Mouse (Mus musculus) midbrain, postnatal 0 days (tissue): ENCODE results near the gene Ubr1. TPM values are rescaled to one million over a fixed set of nuclear protein-coding genes. Genes with fewer than 3 reads are reported as not detected.
A peak's percentile ranks its signal among the peaks of the same experiment; 100 is the strongest.

Experiments used
- ATAC-seq: fragments of 200-750 bp; cut with Nextera tagmentation; 2 replicates; pipeline ENCODE4 v1.8.0; 2017; ENCODE audit warnings: moderate number of reproducible peaks, mild to moderate bottlenecking, moderate TSS enrichment, moderate library complexity; ENCODE audit not compliant: low FRiP score
- DNase-seq: peaks from one replicate; pipeline ENCODE4 v3.0.0-alpha.2; 2015; ENCODE audit warnings: low spot score
- H3K27ac ChIP-seq: fragments of 300-500 bp; sonication (generic); 2 replicates; pipeline ENCODE4 v1.5.1; 2014; ENCODE audit warnings: low read depth, mild to moderate bottlenecking, low read length, mixed read lengths
- H3K27me3 ChIP-seq: fragments of 300-500 bp; sonication (generic); 2 replicates; pipeline ENCODE4 v1.6.1; 2014; ENCODE audit warnings: low read length, control low read depth, mixed read lengths; ENCODE audit not compliant: insufficient read depth
- H3K36me3 ChIP-seq: fragments of 300-500 bp; sonication (generic); 2 replicates; pipeline ENCODE4 v1.6.1; 2014; ENCODE audit warnings: low read length, control low read depth, mixed read lengths; ENCODE audit not compliant: insufficient read depth
- H3K4me1 ChIP-seq: fragments of 300-500 bp; sonication (generic); 2 replicates; pipeline ENCODE4 v1.6.1; 2014; ENCODE audit warnings: mild to moderate bottlenecking, control low read depth, antibody characterized with exemption, low read length, mixed read lengths; ENCODE audit not compliant: insufficient read depth
- H3K4me2 ChIP-seq: fragments of 300-500 bp; sonication (generic); 2 replicates; pipeline ENCODE4 v1.6.1; 2014; ENCODE audit warnings: low read depth, mild to moderate bottlenecking, low read length, mixed read lengths; ENCODE audit not compliant: poor library complexity, severe bottlenecking
- H3K4me3 ChIP-seq: fragments of 300-500 bp; sonication (generic); 2 replicates; pipeline ENCODE4 v1.5.1; 2014; ENCODE audit warnings: low read depth, mild to moderate bottlenecking, low read length, moderate library complexity
- H3K9ac ChIP-seq: fragments of 300-500 bp; sonication (generic); replicated peaks from 2 replicates; pipeline ENCODE4 v1.6.1; 2014; ENCODE audit warnings: mild to moderate bottlenecking, low read length, moderate library complexity, mixed read lengths; ENCODE audit not compliant: poor library complexity, severe bottlenecking
- H3K9me3 ChIP-seq: fragments of 300-500 bp; sonication (generic); 2 replicates; pipeline ENCODE4 v1.6.1; 2016; ENCODE audit warnings: low read length, control low read depth
- CTCF ChIP-seq: IDR thresholded peaks from 2 replicates; pipeline ENCODE4 v1.5.1; 2016; ENCODE audit warnings: antibody characterized with exemption, mild to moderate bottlenecking
- WGBS: fragments of 180-500 bp; shearing (Covaris S2); extraction: QIAGEN DNeasy Blood & Tissue Kit; methylation state at CpG from one replicate; pipeline ENCODE4 v1.1.7; 2014; 5-methylcytosine and 5-hydroxymethylcytosine counted together
- polyA plus RNA-seq: library from polyadenylated mRNA; unstranded; fragments of >200 nt; fragmentation: Nextera tagmentation; extraction: Ambion mirVana; gene quantifications from 2 replicates; pipeline ENCODE4 v1.2.1, GENCODE M21; 2015
- total RNA-seq: library from RNA; depleted of rRNA; stranded (reverse); fragments of >200 nt; gene quantifications from 2 replicates; pipeline ENCODE4 v1.2.3, GENCODE M21; 2014

Ubr1 gene
- total and polyA plus RNA-seq, 2 experiments from 2014 or later, result 28.0 to 34.0 TPM

DNA sequence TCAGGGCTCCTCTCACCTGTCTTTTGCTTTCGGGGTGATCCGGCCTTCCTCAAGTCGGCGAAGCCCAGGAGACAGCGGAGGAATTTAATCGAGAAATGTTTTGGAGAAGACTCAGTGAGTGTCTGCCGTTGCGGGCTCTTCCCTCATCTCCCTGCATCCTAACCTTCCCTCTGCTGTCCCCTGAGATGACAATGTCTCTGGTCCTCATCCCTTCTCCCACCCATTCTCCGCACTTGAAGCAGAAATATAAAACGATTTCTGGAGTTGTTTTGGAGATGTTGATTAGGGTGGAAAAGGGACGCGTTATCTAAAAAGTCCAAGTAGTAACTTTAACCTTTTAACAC, 38.1 kb upstream of the Ubr1 start:
- H3K4me2 ChIP-seq, result peak overlapping the region; percentile 79
- 1% methylated on average over 12 of the region's 12 CpGs for WGBS
- peak; percentile 38 for ATAC-seq
- H3K4me3 ChIP-seq, result peak overlapping the region; percentile 85
- no peaks in the 10 kb centered on the region for H3K27me3 ChIP-seq
- H3K4me1 ChIP-seq, result peaks cover 7% of the 10 kb centered on the region; the same call in 1 of the 2 replicates
- H3K9me3 ChIP-seq, result no peaks in the 10 kb centered on the region
- peak overlapping the region; percentile 68 for H3K27ac ChIP-seq
- H3K9ac ChIP-seq, result peak overlapping the region; percentile 64
- DNase-seq, result no peak
- no peak for TF ChIP-seq CTCF
- H3K36me3 ChIP-seq, result peaks cover 5% of the 10 kb centered on the region; the same call in 1 of the 2 replicates

- no peak for TF ChIP-seq CTCF
- DNase-seq, result peak; percentile 94
Measured at GRCm38 (mm10) chr2:121007925-121008663, 37.6 kb upstream of the Ubr1 start, which contains the start of gene Ccndbp1. Gene Ccndbp1 (plus strand): TSS chr2:121008403.

DNA sequence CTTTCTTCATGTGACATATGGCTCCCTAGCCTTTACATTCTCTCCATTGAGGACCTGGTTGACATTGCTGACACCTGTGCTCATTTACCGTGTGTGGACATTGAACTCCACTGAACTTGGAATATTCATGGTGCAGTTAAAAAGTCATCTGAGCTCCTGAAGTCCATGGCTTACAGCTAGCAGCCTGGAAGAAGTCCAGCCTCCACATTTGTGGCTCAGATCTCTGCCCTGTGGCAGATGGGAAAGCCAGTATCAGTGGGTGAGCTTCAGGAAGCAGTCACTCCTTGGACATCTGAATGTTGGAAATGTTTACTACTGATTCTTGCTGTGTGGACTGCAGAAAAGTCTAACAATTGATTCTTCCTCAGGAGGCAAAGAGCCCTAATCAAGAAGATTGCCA, 36.5 kb upstream of the Ubr1 start:
- TF ChIP-seq CTCF, result no peak
- no peaks in the 10 kb centered on the region; the same call in 1 of the 2 replicates for H3K36me3 ChIP-seq
- no peaks in the 10 kb centered on the region for H3K9me3 ChIP-seq
- DNase-seq, result no peak
- ATAC-seq, result no peak
- 88% methylated on average over 1 of the region's 1 CpGs for WGBS
- H3K4me3 ChIP-seq, result no peak overlapping the region
- H3K27ac ChIP-seq, result no peak overlapping the region
- H3K4me1 ChIP-seq, result peaks cover 7% of the 10 kb centered on the region; the same call in 1 of the 2 replicates
- no peak overlapping the region for H3K4me2 ChIP-seq
- no peaks in the 10 kb centered on the region for H3K27me3 ChIP-seq
- no peak overlapping the region for H3K9ac ChIP-seq

More at GRCm38 (mm10) chr2:121007925-121008663, 37.6 kb upstream of the Ubr1 start, which contains the start of gene Ccndbp1:
- Histone ChIP-seq H3K27ac (peak within 1 kb of the TSS; percentile 68), H3K9ac (peak within 1 kb of the TSS; percentile 64), H3K27me3 (no peaks in the 10 kb centered on the region), H3K4me2 (peak within 1 kb of the TSS; percentile 79), H3K4me1 (peaks cover 7% of the 10 kb centered on the region; the same call in 1 of the 2 replicates), H3K9me3 (no peaks in the 10 kb centered on the region), H3K36me3 (peaks cover 5% of the 10 kb centered on the region; the same call in 1 of the 2 replicates), H3K4me3 (peak within 1 kb of the TSS; percentile 85)
- WGBS, result 2% methylated on average over 33 of the region's 34 CpGs
- ATAC-seq, result peak; percentile 95

DNA sequence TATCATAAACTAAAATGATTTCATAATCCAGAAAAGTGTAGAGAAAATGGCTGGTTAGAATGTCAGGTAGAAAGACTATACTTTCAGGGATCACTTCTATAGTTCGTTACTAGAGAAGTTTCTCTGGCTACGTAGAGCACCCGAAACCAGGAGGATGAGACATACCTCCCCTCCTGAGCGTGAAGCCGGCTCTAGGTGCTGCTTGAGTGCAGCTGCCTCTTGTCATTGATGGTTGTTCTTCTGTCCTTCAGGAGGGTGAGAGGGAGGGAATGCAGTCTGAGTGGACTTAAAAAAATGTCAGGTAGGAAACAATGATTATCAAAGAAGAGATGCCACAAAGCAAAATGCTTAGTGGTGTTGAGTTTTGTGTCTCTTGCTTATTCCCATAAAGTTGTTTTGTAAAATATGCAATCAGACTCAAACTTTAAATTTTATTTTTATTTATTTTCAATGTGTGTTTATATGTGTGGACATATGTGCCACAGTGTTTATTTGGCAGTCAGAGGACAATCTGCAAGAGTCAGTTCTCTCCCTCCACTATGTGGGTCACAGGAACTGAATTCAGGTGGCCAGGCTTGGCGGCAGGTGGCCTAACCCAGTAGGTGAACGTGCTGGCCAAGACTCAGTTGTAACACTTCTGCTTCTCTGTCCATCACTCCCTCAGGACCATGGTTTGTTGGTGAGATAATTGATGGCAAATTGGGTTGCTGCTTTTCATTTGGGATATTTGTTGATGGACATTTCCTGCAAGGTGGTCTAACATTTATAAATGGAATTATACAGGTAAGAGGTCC, 33.7 kb upstream of the Ubr1 start:
- H3K27me3 ChIP-seq, result no peaks in the 10 kb centered on the region
- no peaks in the 10 kb centered on the region for H3K9me3 ChIP-seq
- no peak overlapping the region for H3K9ac ChIP-seq
- TF ChIP-seq CTCF, result no peak
- peaks cover 5% of the 10 kb centered on the region; the same call in 1 of the 2 replicates for H3K4me1 ChIP-seq
- WGBS, result 82% methylated on average over 7 of the region's 7 CpGs
- no peak overlapping the region for H3K4me3 ChIP-seq
- H3K27ac ChIP-seq, result no peak overlapping the region
- no peak for ATAC-seq
- peaks cover 6% of the 10 kb centered on the region; the same call in 1 of the 2 replicates for H3K36me3 ChIP-seq
- no peak for DNase-seq
- no peak overlapping the region for H3K4me2 ChIP-seq

GRCm38 (mm10) chr2:121003586-121003985, 33.1 kb upstream of the Ubr1 start:
- Histone ChIP-seq H3K27me3 (no peaks in the 10 kb centered on the region), H3K36me3 (peaks cover 6% of the 10 kb centered on the region; the same call in 1 of the 2 replicates), H3K4me1 (no peaks in the 10 kb centered on the region), H3K4me3 (no peak overlapping the region), H3K4me2 (no peak overlapping the region), H3K27ac (no peak overlapping the region), H3K9ac (no peak overlapping the region), H3K9me3 (no peaks in the 10 kb centered on the region)
- peak; percentile 51 for TF ChIP-seq CTCF
- DNase-seq, result no peak
- WGBS, result 79% methylated on average over 2 of the region's 2 CpGs
- no peak for ATAC-seq
